In genomic region chr1:35976528-35976927, GRCm38 (mm10) we compare ENCODE assay signal across 19 mouse cellular contexts.
DNase-seq lines count a peak whose midpoint lies in the region; ATAC-seq and TF ChIP-seq lines count a peak whose summit lies in the region.
"Had no signal": no experiment of that assay in that cellular context is flagged by ENCODE, and none has a peak within 500 bp of the region (broad histone marks: within the 10 kb centered on the region; RNA-seq: fewer than 3 reads in every experiment).

No protein-coding gene starts in this region.

- TF ChIP-seq EP300 in CH12.LX (IDR thresholded peaks at IDR 0.05; ENCODE audit: low read length) = no peak

- DNase-seq in heart, adult 18-20 months = no peak
- DNase-seq in CH12.LX (ENCODE audit: extremely low read depth) = no peak
- peak; percentile 40 for DNase-seq in brain, adult 2 months (ENCODE audit: low read depth, low spot score)
- no peak for DNase-seq in ovary, postnatal 10 days (ENCODE audit: low spot score)
- DNase-seq in limb, embryonic 10.5 days (ENCODE audit: low spot score) = no peak
- DNase-seq: cerebellum, adult 8-10 months; embryo, embryonic 11 days; heart, postnatal 4 days; kidney, adult 11 months; kidney, postnatal 10 days; left cerebral cortex, postnatal 4 days; lung, postnatal 4 days had no signal

- ATAC-seq in heart, embryonic 13.5 days (ENCODE audit: extremely low read depth, insufficient number of reproducible peaks, low FRiP score, low TSS enrichment) = no peak
- peak; percentile 66; the same call in 1 of the 2 replicates for ATAC-seq in erythroid progenitor cell, adult 5-6 weeks (replicated peaks; ENCODE audit: low FRiP score, poor library complexity, severe bottlenecking)
- no peak for ATAC-seq in forebrain, embryonic 15.5 days (replicated peaks)
- ATAC-seq: forebrain, embryonic 14.5 days; hindbrain, embryonic 16.5 days; midbrain, embryonic 15.5 days had no signal

- in situ Hi-C loops in CH12.LX (cut with MboI; ENCODE audit: low pct_ligation_motif_present, low pct_unique_long_range_greater_than_20kb, low sequenced_read_pairs) = no loop called here

- dilution Hi-C loops in CH12.LX (cut with MboI; ENCODE audit: extremely low pct_ligation_motif_present, extremely low pct_unique_long_range_greater_than_20kb, low sequenced_read_pairs) = no loop called here

- no peaks in the 10 kb centered on the region for H3K27me3 ChIP-seq in heart, embryonic 13.5 days (replicated peaks)
- H3K27me3 ChIP-seq in CH12.LX (replicated peaks) = no peaks in the 10 kb centered on the region
- H3K27me3 ChIP-seq in forebrain, embryonic 15.5 days = no peaks in the 10 kb centered on the region
- no peaks in the 10 kb centered on the region for H3K27me3 ChIP-seq in limb, embryonic 10.5 days (ENCODE audit: low read depth, poor library complexity, severe bottlenecking)
- H3K27me3 ChIP-seq: embryonic facial prominence, embryonic 15.5 days; midbrain, embryonic 15.5 days had no signal

- no peaks in the 10 kb centered on the region for H3K79me2 ChIP-seq in CH12.LX (replicated peaks; ENCODE audit: control insufficient read depth, extremely low read depth, insufficient read depth, poor library complexity, severe bottlenecking)

- H3K4me1 ChIP-seq in heart, embryonic 13.5 days = peaks cover 25% of the 10 kb centered on the region
- peaks cover 0 to 25% of the 10 kb centered on the region in 2 experiments; a peak in 2 of 4 replicates for H3K4me1 ChIP-seq in CH12.LX (ENCODE audit: control insufficient read depth in 1 of 2, insufficient read depth in 2 of 2)
- H3K4me1 ChIP-seq in forebrain, embryonic 15.5 days = no peaks in the 10 kb centered on the region
- peaks cover 32% of the 10 kb centered on the region for H3K4me1 ChIP-seq in limb, embryonic 10.5 days
- H3K4me1 ChIP-seq: midbrain, embryonic 15.5 days had no signal

- TF ChIP-seq POLR2A in CH12.LX (IDR thresholded peaks at IDR 0.05; ENCODE audit: low read depth, low read length) = no peak

- no peak for TF ChIP-seq RAD21 in CH12.LX (IDR thresholded peaks at IDR 0.05; ENCODE audit: low read depth, low read length)

- H3K36me3 ChIP-seq in heart, embryonic 13.5 days = no peaks in the 10 kb centered on the region
- no peaks in the 10 kb centered on the region for H3K36me3 ChIP-seq in CH12.LX (replicated peaks in 1 of 2; ENCODE audit: control insufficient read depth in 1 of 2, insufficient read depth in 1 of 2, low read length in 1 of 2)
- no peaks in the 10 kb centered on the region for H3K36me3 ChIP-seq in forebrain, embryonic 15.5 days
- no peaks in the 10 kb centered on the region for H3K36me3 ChIP-seq in limb, embryonic 10.5 days
- H3K36me3 ChIP-seq: embryonic facial prominence, embryonic 15.5 days; midbrain, embryonic 15.5 days had no signal

- peak overlapping the region; percentile 29; the same call in 1 of the 2 replicates for H3K27ac ChIP-seq in heart, embryonic 13.5 days (replicated peaks)
- H3K27ac ChIP-seq in CH12.LX (ENCODE audit: insufficient read depth, low read depth) = no peak overlapping the region
- no peak overlapping the region for H3K27ac ChIP-seq in forebrain, embryonic 15.5 days (replicated peaks)
- no peak overlapping the region for H3K27ac ChIP-seq in limb, embryonic 10.5 days
- H3K27ac ChIP-seq: embryonic facial prominence, embryonic 15.5 days; midbrain, embryonic 15.5 days had no signal

- no peak for TF ChIP-seq CTCF in CH12.LX (conservative IDR thresholded peaks at IDR 0.05 in 1 of 2, IDR thresholded peaks at IDR 0.05 in 1 of 2; ENCODE audit: low read depth in 2 of 2, low read length in 2 of 2)

- no peaks in the 10 kb centered on the region for H3K9me3 ChIP-seq in heart, embryonic 13.5 days
- no peaks in the 10 kb centered on the region for H3K9me3 ChIP-seq in CH12.LX (replicated peaks; ENCODE audit: low read length)
- no peaks in the 10 kb centered on the region for H3K9me3 ChIP-seq in forebrain, embryonic 15.5 days
- H3K9me3 ChIP-seq in limb, embryonic 10.5 days (replicated peaks) = no peaks in the 10 kb centered on the region
- H3K9me3 ChIP-seq: embryonic facial prominence, embryonic 15.5 days; midbrain, embryonic 15.5 days had no signal

- WGBS in heart, embryonic 13.5 days = 71% methylated on average over 2 of the region's 2 CpGs
- 87% methylated on average over 2 of the region's 2 CpGs for WGBS in forebrain, embryonic 15.5 days
- 85% methylated on average over 2 of the region's 2 CpGs for WGBS in limb, embryonic 10.5 days

- no peak overlapping the region for H3K4me3 ChIP-seq in heart, embryonic 13.5 days
- H3K4me3 ChIP-seq in CH12.LX (replicated peaks in 1 of 3; ENCODE audit: low read depth in 2 of 3, low read length in 2 of 3, poor library complexity in 1 of 3) = no peak overlapping the region
- H3K4me3 ChIP-seq in forebrain, embryonic 15.5 days = no peak overlapping the region
- H3K4me3 ChIP-seq in limb, embryonic 10.5 days = no peak overlapping the region
- H3K4me3 ChIP-seq: embryonic facial prominence, embryonic 15.5 days; midbrain, embryonic 15.5 days had no signal

- H3K4me2 ChIP-seq in heart, embryonic 13.5 days = no peak overlapping the region
- no peak overlapping the region for H3K4me2 ChIP-seq in CH12.LX (ENCODE audit: insufficient read depth, low read depth, poor library complexity, severe bottlenecking)
- no peak overlapping the region for H3K4me2 ChIP-seq in forebrain, embryonic 15.5 days (replicated peaks)
- H3K4me2 ChIP-seq: embryonic facial prominence, embryonic 15.5 days; midbrain, embryonic 15.5 days had no signal

- H3K9ac ChIP-seq in heart, embryonic 13.5 days = no peak overlapping the region
- no peak overlapping the region for H3K9ac ChIP-seq in CH12.LX (ENCODE audit: insufficient read depth, low read depth)
- H3K9ac ChIP-seq in forebrain, embryonic 15.5 days (replicated peaks) = no peak overlapping the region
- H3K9ac ChIP-seq: embryonic facial prominence, embryonic 15.5 days; midbrain, embryonic 15.5 days had no signal

TF ChIP-seq in CH12.LX, 34 proteins besides CTCF, POLR2A, EP300 and RAD21:
- TF ChIP-seq GABPA (IDR thresholded peaks at IDR 0.05; ENCODE audit: insufficient replicate concordance, low read depth, low read length) = no peak
- TF ChIP-seq MAFK (IDR thresholded peaks at IDR 0.05; ENCODE audit: insufficient replicate concordance, low read length) = peak; percentile 59; the same call in 1 of the 2 replicates
